Mouse (Mus musculus) lung, embryonic 15.5 days (tissue): ENCODE measurements around the gene Fbxo5. TPM values are rescaled to one million over a fixed set of nuclear protein-coding genes. Genes with fewer than 3 reads are reported as not detected.
A peak's percentile ranks its signal among the peaks of the same experiment; 100 is the strongest.

Source experiments
- ATAC-seq: fragments of 200-750 bp; cut with Nextera tagmentation; 2 replicates; pipeline ENCODE4 v1.8.0; 2017; ENCODE audit warnings: moderate number of reproducible peaks, borderline replicate concordance; ENCODE audit not compliant: low FRiP score, low TSS enrichment; ENCODE audit errors: extremely low read depth
- H3K27ac ChIP-seq: fragments of 300-500 bp; sonication (generic); 2 replicates; pipeline ENCODE4 v1.5.1; 2015; ENCODE audit warnings: moderate library complexity, mild to moderate bottlenecking, inconsistent platforms
- H3K27me3 ChIP-seq: fragments of 300-500 bp; sonication (generic); 2 replicates; pipeline ENCODE4 v1.6.1; 2015; ENCODE audit warnings: inconsistent platforms
- H3K36me3 ChIP-seq: fragments of 300-500 bp; sonication (generic); 2 replicates; pipeline ENCODE4 v1.6.1; 2015; ENCODE audit warnings: inconsistent platforms
- H3K4me1 ChIP-seq: fragments of 300-500 bp; sonication (generic); 2 replicates; pipeline ENCODE4 v1.6.1; 2015; ENCODE audit warnings: inconsistent platforms
- H3K4me2 ChIP-seq: fragments of 300-500 bp; sonication (generic); 2 replicates; pipeline ENCODE4 v1.6.1; 2015; ENCODE audit warnings: inconsistent platforms, mild to moderate bottlenecking, moderate library complexity
- H3K4me3 ChIP-seq: fragments of 300-500 bp; sonication (generic); 2 replicates; pipeline ENCODE4 v1.5.1; 2015; ENCODE audit warnings: mild to moderate bottlenecking, inconsistent platforms
- H3K9ac ChIP-seq: fragments of 300-500 bp; sonication (generic); 2 replicates; pipeline ENCODE4 v1.6.1; 2015; ENCODE audit warnings: inconsistent platforms
- H3K9me3 ChIP-seq: fragments of 300-500 bp; sonication (generic); 2 replicates; pipeline ENCODE4 v1.6.1; 2016; ENCODE audit warnings: inconsistent platforms
- WGBS: fragments of 180-500 bp; shearing (Covaris S2); methylation state at CpG from one replicate; pipeline ENCODE4 v1.1.7; 2015; 5-methylcytosine and 5-hydroxymethylcytosine counted together
- polyA plus RNA-seq: library from polyadenylated mRNA; unstranded; fragments of >200 nt; fragmentation: Nextera tagmentation; extraction: Ambion mirVana; gene quantifications from 2 replicates; pipeline ENCODE4 v1.2.1, GENCODE M21; 2015

Fbxo5 gene
- polyA plus RNA-seq, 1 experiment from 2014 or later: 92.5 TPM

- no peak for ATAC-seq
- WGBS: 54% methylated on average over 2 of the region's 2 CpGs
- no peak overlapping the region for H3K4me3 ChIP-seq
Observed at GRCm38 (mm10) chr10:5807683-5808082, 2.3 kb upstream of the Fbxo5 start.

GRCm38 (mm10) chr10:5806996-5807395 is 1.6 kb upstream of the Fbxo5 start:
- H3K27ac ChIP-seq: peak overlapping the region; percentile 94
- H3K36me3 ChIP-seq: peaks cover 9% of the 10 kb centered on the region
- WGBS: 45% methylated on average over 4 of the region's 4 CpGs
- no peak overlapping the region for H3K4me2 ChIP-seq
- no peaks in the 10 kb centered on the region for H3K9me3 ChIP-seq
- H3K9ac ChIP-seq: no peak overlapping the region
- no peak for ATAC-seq
- peaks cover 21% of the 10 kb centered on the region for H3K4me1 ChIP-seq
- H3K27me3 ChIP-seq: no peaks in the 10 kb centered on the region
- H3K4me3 ChIP-seq: no peak overlapping the region

More at GRCm38 (mm10) chr10:5807683-5808082, 2.3 kb upstream of the Fbxo5 start:
- H3K9ac ChIP-seq: no peak overlapping the region
- H3K4me2 ChIP-seq: no peak overlapping the region
- H3K27me3 ChIP-seq: no peaks in the 10 kb centered on the region
- peaks cover 14% of the 10 kb centered on the region for H3K36me3 ChIP-seq
- H3K4me1 ChIP-seq: peaks cover 15% of the 10 kb centered on the region
- peak overlapping the region; percentile 94 for H3K27ac ChIP-seq
- H3K9me3 ChIP-seq: no peaks in the 10 kb centered on the region

- peaks cover 26% of the 10 kb centered on the region for H3K4me1 ChIP-seq
- H3K9ac ChIP-seq: peak overlapping the region; percentile 23
- H3K9me3 ChIP-seq: no peaks in the 10 kb centered on the region
- H3K4me3 ChIP-seq: peak overlapping the region; percentile 82
- peaks cover 9% of the 10 kb centered on the region for H3K36me3 ChIP-seq
- no peaks in the 10 kb centered on the region for H3K27me3 ChIP-seq
- ATAC-seq: no peak
- WGBS: 6% methylated on average over 8 of the region's 8 CpGs
- peak overlapping the region; percentile 59 for H3K4me2 ChIP-seq
- peak overlapping the region; percentile 94 for H3K27ac ChIP-seq
Observed at GRCm38 (mm10) chr10:5806416-5806815, 1.0 kb upstream of the Fbxo5 start.

GRCm38 (mm10) chr10:5805731-5806307 is 419 bp upstream of the Fbxo5 start:
- no peaks in the 10 kb centered on the region for H3K9me3 ChIP-seq
- H3K9ac ChIP-seq: peak overlapping the region; percentile 67
- peak overlapping the region; percentile 82 for H3K4me3 ChIP-seq
- peak; percentile 94 for ATAC-seq
- peaks cover 14% of the 10 kb centered on the region for H3K36me3 ChIP-seq
- under 1% methylated on average over 43 of the region's 43 CpGs for WGBS
- no peaks in the 10 kb centered on the region for H3K27me3 ChIP-seq
- peaks cover 26% of the 10 kb centered on the region for H3K4me1 ChIP-seq
- peak overlapping the region; percentile 59 for H3K4me2 ChIP-seq
- H3K27ac ChIP-seq: peak overlapping the region; percentile 94

GRCm38 (mm10) chr10:5804691-5805156 is 676 bp downstream of the Fbxo5 start:
- H3K4me2 ChIP-seq: peak overlapping the region; percentile 80
- peak overlapping the region; percentile 65 for H3K9ac ChIP-seq
- peak overlapping the region; percentile 91 for H3K27ac ChIP-seq
- no peaks in the 10 kb centered on the region for H3K27me3 ChIP-seq
- WGBS: 0% methylated on average over 24 of the region's 24 CpGs
- ATAC-seq: peak; percentile 15
- H3K36me3 ChIP-seq: peaks cover 25% of the 10 kb centered on the region
- H3K4me1 ChIP-seq: peaks cover 26% of the 10 kb centered on the region
- no peaks in the 10 kb centered on the region for H3K9me3 ChIP-seq
- H3K4me3 ChIP-seq: peak overlapping the region; percentile 82

- 0% methylated on average over 1 of the region's 1 CpGs for WGBS
- H3K36me3 ChIP-seq: peaks cover 29% of the 10 kb centered on the region
- peak overlapping the region; percentile 46 for H3K9ac ChIP-seq
- H3K4me3 ChIP-seq: peak overlapping the region; percentile 82
- peaks cover 26% of the 10 kb centered on the region for H3K4me1 ChIP-seq
- no peak for ATAC-seq
- H3K9me3 ChIP-seq: no peaks in the 10 kb centered on the region
- no peaks in the 10 kb centered on the region for H3K27me3 ChIP-seq
- peak overlapping the region; percentile 80 for H3K4me2 ChIP-seq
- H3K27ac ChIP-seq: no peak overlapping the region
Observed at GRCm38 (mm10) chr10:5803739-5804138, 1.7 kb downstream of the Fbxo5 start.

DNA sequence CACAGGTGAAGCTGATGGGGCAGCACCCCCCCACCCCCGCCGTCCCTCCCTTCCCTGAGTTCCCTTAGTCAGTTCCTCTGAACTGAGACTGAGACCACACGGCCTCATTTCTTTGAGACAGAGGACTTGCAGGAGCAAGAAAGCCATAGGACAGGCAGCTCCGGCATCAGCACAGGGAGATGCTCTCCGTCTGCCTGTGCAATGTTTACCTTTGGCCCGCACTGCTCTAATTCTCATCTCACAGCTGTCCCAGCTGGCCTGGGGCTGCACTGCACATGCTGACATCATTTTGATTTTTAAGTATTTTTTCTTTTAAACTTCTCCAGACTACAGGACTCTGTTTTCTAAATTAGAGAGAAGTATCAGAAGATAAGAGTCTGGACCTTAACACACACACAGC is 2.5 kb downstream of the Fbxo5 start:
- no peaks in the 10 kb centered on the region for H3K27me3 ChIP-seq
- WGBS: 14% methylated on average over 6 of the region's 6 CpGs
- peak overlapping the region; percentile 46 for H3K9ac ChIP-seq
- H3K9me3 ChIP-seq: no peaks in the 10 kb centered on the region
- H3K4me1 ChIP-seq: peaks cover 26% of the 10 kb centered on the region
- H3K4me2 ChIP-seq: peak overlapping the region; percentile 80
- peaks cover 38% of the 10 kb centered on the region for H3K36me3 ChIP-seq
- no peak for ATAC-seq
- no peak overlapping the region for H3K27ac ChIP-seq
- peak overlapping the region; percentile 82 for H3K4me3 ChIP-seq

DNA sequence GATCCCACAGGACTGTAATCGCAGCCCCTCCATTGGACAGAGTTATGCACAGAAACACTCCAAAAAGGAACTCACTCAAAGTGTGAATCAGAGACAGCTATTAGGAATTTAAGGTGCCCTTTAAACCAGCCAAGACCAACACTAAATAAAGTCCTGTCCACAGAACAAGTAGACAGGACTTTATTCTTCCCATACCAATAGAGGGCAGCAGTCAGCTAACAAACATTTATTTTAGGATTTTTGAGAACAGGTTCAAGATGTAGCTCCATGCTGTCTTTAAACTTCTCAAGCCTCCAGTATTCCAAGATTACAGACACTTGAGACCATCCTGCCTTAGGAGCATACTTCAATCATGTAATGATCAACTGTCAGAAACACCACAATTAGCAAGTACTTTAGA is 4.9 kb downstream of the Fbxo5 start:
- peaks cover 42% of the 10 kb centered on the region for H3K36me3 ChIP-seq
- no peak overlapping the region for H3K9ac ChIP-seq
- 100% methylated on average over 1 of the region's 1 CpGs for WGBS
- H3K9me3 ChIP-seq: no peaks in the 10 kb centered on the region
- H3K27ac ChIP-seq: no peak overlapping the region
- no peaks in the 10 kb centered on the region for H3K27me3 ChIP-seq
- H3K4me1 ChIP-seq: peaks cover 21% of the 10 kb centered on the region
- no peak overlapping the region for H3K4me3 ChIP-seq
- ATAC-seq: no peak
- H3K4me2 ChIP-seq: no peak overlapping the region

DNA sequence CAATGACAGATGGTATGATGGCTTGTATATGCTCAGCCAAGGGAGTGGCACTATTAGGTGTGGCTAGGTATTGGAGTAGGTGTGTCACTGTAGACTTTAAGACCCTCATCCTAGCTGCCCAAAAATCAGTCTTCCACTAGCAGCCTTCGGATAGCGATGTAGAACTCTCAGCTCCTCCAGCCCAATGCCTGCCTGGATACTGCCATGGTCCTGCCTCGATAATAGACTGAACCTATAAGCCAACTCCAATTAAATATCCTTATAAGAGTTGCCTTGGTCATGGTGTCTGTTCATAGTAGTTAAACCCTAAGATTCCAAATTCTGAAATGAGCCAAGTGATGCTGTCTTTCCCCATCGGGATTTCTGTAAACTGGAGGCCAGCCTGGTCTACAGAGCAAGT is 7.3 kb downstream of the Fbxo5 start:
- no peak for ATAC-seq
- H3K9me3 ChIP-seq: no peaks in the 10 kb centered on the region
- peaks cover 15% of the 10 kb centered on the region for H3K4me1 ChIP-seq
- peaks cover 42% of the 10 kb centered on the region for H3K36me3 ChIP-seq
- WGBS: 76% methylated on average over 4 of the region's 4 CpGs
- no peak overlapping the region for H3K27ac ChIP-seq
- no peak overlapping the region for H3K4me2 ChIP-seq
- H3K27me3 ChIP-seq: no peaks in the 10 kb centered on the region
- H3K9ac ChIP-seq: no peak overlapping the region
- H3K4me3 ChIP-seq: no peak overlapping the region

DNA sequence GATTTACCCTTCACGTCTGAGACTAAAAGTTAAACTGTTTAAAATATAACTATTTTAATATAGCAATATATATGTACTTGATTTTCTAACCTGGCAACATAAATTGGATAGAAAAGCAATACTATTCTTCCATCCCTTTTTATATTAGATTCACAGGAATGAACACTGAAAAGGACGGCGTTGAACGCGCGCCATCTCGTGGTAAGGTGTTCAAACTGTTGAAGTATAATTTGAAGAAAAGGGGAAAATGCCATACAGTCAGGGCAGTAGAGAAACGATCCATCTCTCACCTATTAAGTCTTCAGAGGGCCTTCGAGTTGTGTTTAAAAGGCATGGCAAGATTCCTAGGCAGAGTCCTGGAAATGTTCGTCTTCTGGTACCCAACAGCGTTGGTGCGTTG is 14.7 kb downstream of the Fbxo5 start:
- no peaks in the 10 kb centered on the region for H3K36me3 ChIP-seq

GRCm38 (mm10) chr10:5786923-5787322 is 18.5 kb downstream of the Fbxo5 start:
- H3K27ac ChIP-seq: no peak overlapping the region
- WGBS: 14% methylated on average over 4 of the region's 4 CpGs
- H3K27me3 ChIP-seq: no peaks in the 10 kb centered on the region
- no peak overlapping the region for H3K9ac ChIP-seq
- H3K4me2 ChIP-seq: no peak overlapping the region
- H3K4me1 ChIP-seq: no peaks in the 10 kb centered on the region
- no peak for ATAC-seq
- no peaks in the 10 kb centered on the region for H3K36me3 ChIP-seq
- no peaks in the 10 kb centered on the region for H3K9me3 ChIP-seq
- H3K4me3 ChIP-seq: no peak overlapping the region

More for the DNA sequence above, 14.7 kb downstream of the Fbxo5 start:
- 18% methylated on average over 12 of the region's 12 CpGs for WGBS
- no peak overlapping the region for H3K27ac ChIP-seq
- H3K9me3 ChIP-seq: no peaks in the 10 kb centered on the region
- no peak overlapping the region for H3K4me2 ChIP-seq
- H3K4me3 ChIP-seq: no peak overlapping the region
- no peaks in the 10 kb centered on the region for H3K4me1 ChIP-seq
- no peak for ATAC-seq
- no peak overlapping the region for H3K9ac ChIP-seq
- H3K27me3 ChIP-seq: no peaks in the 10 kb centered on the region
